Mouse (Mus musculus) R1 (cell line): ENCODE results near the gene Cyth1.

Experiments
- DNase-seq: peaks from one replicate; pipeline ENCODE4 v3.0.0-alpha.2; 2018; ENCODE audit warnings: low read depth, low spot score

Gene Cyth1

GRCm38 (mm10) chr11:118156480-118157060 lies 91.8 kb downstream of the Cyth1 start:
- no peak for DNase-seq

GRCm38 (mm10) chr11:118152964-118153363 lies 95.4 kb downstream of the Cyth1 start:
- DNase-seq, result no peak

- peak; percentile 55 for DNase-seq
These were observed 96.8 kb downstream of the Cyth1 start for GRCm38 (mm10) chr11:118151423-118152180.

- no peak for DNase-seq
These were observed 98.2 kb downstream of the Cyth1 start for GRCm38 (mm10) chr11:118150115-118150701.

- no peak for DNase-seq
These were observed 100.3 kb downstream of the Cyth1 start for GRCm38 (mm10) chr11:118147877-118148637.

- DNase-seq, result no peak
These were observed 101.9 kb downstream of the Cyth1 start for GRCm38 (mm10) chr11:118146446-118146845.

GRCm38 (mm10) chr11:118145771-118146351 lies 102.5 kb downstream of the Cyth1 start:
- no peak for DNase-seq

GRCm38 (mm10) chr11:118145092-118145491 lies 103.3 kb downstream of the Cyth1 start:
- DNase-seq, result no peak

GRCm38 (mm10) chr11:118143731-118144130 lies 104.7 kb downstream of the Cyth1 start:
- DNase-seq, result no peak

GRCm38 (mm10) chr11:118142547-118143165 lies 105.7 kb downstream of the Cyth1 start:
- no peak for DNase-seq

- peak; percentile 98 for DNase-seq
These were observed 107.4 kb downstream of the Cyth1 start for GRCm38 (mm10) chr11:118140771-118141565.

- DNase-seq, result no peak
These were observed 110.0 kb downstream of the Cyth1 start for GRCm38 (mm10) chr11:118138347-118138746.

GRCm38 (mm10) chr11:118136172-118136632 lies 112.2 kb downstream of the Cyth1 start:
- no peak for DNase-seq

GRCm38 (mm10) chr11:118135271-118135670 lies 113.1 kb downstream of the Cyth1 start:
- DNase-seq, result no peak

GRCm38 (mm10) chr11:118133752-118134169 lies 114.6 kb downstream of the Cyth1 start:
- DNase-seq, result no peak

GRCm38 (mm10) chr11:118133133-118133751 lies 115.2 kb downstream of the Cyth1 start:
- peak; percentile 39 for DNase-seq

- DNase-seq, result no peak
These were observed 116.3 kb downstream of the Cyth1 start for GRCm38 (mm10) chr11:118132136-118132535.

- DNase-seq, result no peak
These were observed 117.9 kb downstream of the Cyth1 start, which contains the start of gene Dnah17 for GRCm38 (mm10) chr11:118130534-118130933. TSS of gene Dnah17 (minus strand) at chr11:118130634.

- no peak for DNase-seq
These were observed 118.6 kb downstream of the Cyth1 start for GRCm38 (mm10) chr11:118129812-118130211.

- no peak for DNase-seq
These were observed 126.8 kb downstream of the Cyth1 start for GRCm38 (mm10) chr11:118121592-118121991.
